1 mouse cellular context compared by ENCODE assay signal in the genomic region with DNA sequence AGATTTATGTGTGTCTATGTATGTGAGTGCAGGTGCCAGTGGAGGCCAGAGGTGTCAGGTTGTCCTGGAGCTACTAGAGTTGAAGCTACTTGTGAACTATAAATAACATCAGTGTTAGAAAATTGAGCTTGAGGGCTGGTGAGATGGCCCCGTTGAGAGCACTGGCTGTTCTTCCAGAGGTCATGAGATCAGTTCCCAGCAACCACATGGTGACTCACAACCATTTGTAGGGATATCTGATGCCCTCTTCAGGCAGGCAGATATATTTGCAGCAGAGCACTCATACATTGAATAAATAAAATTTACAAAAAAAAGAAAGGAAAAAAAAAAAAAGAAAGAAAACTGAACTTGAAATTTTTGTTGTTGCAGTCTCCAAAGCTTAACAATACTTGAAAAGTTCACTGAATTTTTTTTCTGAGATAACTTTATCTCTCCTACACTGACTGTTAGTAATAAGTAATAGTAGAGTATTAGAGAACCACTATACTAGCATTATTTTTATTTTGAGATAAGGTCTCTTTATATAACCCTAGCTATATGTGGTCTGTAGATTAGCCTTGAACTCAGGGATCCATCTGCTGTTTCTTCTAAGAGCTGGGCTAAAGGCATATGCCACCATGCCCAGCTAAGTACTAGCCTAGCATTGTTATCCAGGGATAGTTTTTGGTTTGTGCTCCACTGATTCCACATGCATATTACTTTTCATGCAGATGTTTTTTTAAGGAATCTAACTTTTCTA.
TF ChIP-seq lines count a peak whose summit lies in the region.

No protein-coding gene starts in this region.

TF ChIP-seq in MEL, 35 proteins besides CTCF, POLR2A, EP300 and RAD21 (continued from another document):
- no peak for TF ChIP-seq CHD1 (IDR thresholded peaks at IDR 0.05; ENCODE audit: low read depth, low read length)
- TF ChIP-seq ZNF384 (IDR thresholded peaks at IDR 0.05; ENCODE audit: low read depth, low read length): peak; percentile 49; the same call in 1 of the 2 replicates
- no peak for TF ChIP-seq JUND (IDR thresholded peaks at IDR 0.05; ENCODE audit: low read depth, low read length)
TF ChIP-seq in MEL: peak in this region for 4.
